Mouse (Mus musculus): Measurements from ENCODE around the gene Asprv1.

DNA sequence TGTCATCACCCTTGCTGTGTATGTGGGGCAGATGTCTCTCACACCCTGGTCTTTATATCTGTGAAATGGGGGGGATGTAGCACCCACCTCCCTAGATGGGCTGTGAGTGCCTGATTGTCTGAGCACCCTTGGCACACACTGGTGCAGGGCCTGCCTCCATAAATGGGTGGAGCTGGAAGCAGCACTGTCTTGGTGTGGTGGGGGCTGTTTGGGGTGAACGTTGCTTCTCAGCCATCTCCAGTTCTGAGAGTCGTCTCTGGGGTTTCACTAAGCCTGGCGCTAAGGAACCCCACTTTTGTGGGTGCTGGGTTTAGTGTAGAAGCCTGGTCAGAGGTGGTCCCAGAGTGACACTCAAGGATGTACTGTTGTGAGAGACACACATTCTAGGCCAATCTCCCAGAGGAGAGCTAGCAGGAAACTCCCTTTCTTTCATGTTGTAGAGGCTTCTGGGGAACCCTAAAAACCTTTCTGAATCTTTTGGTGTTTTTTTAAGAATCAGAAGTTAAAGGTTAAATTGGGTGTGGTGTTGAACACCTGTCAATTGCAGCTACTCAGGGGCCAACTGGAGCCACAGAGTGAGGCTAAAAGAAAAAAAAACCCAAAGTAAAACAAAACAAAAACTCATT, 16.9 kb downstream of the Asprv1 start:
- TF ChIP-seq CTCF (IDR thresholded peaks at IDR 0.05; ENCODE audit: borderline replicate concordance, extremely low read depth, insufficient read depth, insufficient read length) (no peak), POLR2A (IDR thresholded peaks at IDR 0.05; ENCODE audit: borderline replicate concordance, extremely low read depth, insufficient read depth, insufficient read length, poor library complexity, severe bottlenecking) (no peak)
